Mouse (Mus musculus) intestine, embryonic 16.5 days (tissue): ENCODE measurements around the gene Actr8. TPM values are rescaled to one million over a fixed set of nuclear protein-coding genes. Genes with fewer than 3 reads are reported as not detected.

ENCODE experiments used
- ATAC-seq: fragments of 200-750 bp; cut with Nextera tagmentation; 2 replicates; pipeline ENCODE4 v1.8.0; 2017; ENCODE audit warnings: moderate TSS enrichment, moderate library complexity
- H3K27ac ChIP-seq: fragments of 300-500 bp; sonication (generic); 2 replicates; pipeline ENCODE4 v1.5.1; 2014; ENCODE audit warnings: mild to moderate bottlenecking, low read length
- H3K27me3 ChIP-seq: fragments of 300-500 bp; sonication (generic); replicated peaks from 2 replicates; pipeline ENCODE4 v1.6.1; 2014; ENCODE audit warnings: low read length, control low read depth, mixed read lengths; ENCODE audit not compliant: control insufficient read depth, insufficient read depth
- H3K36me3 ChIP-seq: fragments of 300-500 bp; sonication (generic); 2 replicates; pipeline ENCODE4 v1.6.1; 2014; ENCODE audit warnings: low read length, control low read depth; ENCODE audit not compliant: control insufficient read depth, insufficient read depth
- H3K4me1 ChIP-seq: fragments of 300-500 bp; sonication (generic); 2 replicates; pipeline ENCODE4 v1.6.1; 2014; ENCODE audit warnings: low read length, control low read depth, mixed read lengths; ENCODE audit not compliant: control insufficient read depth, insufficient read depth
- H3K4me2 ChIP-seq: fragments of 300-500 bp; sonication (generic); 2 replicates; pipeline ENCODE4 v1.6.1; 2014; ENCODE audit warnings: low read depth, low read length, control low read depth
- H3K4me3 ChIP-seq: fragments of 300-500 bp; sonication (generic); 2 replicates; pipeline ENCODE4 v1.5.1; 2014; ENCODE audit warnings: mild to moderate bottlenecking, low read length
- H3K9ac ChIP-seq: fragments of 300-500 bp; sonication (generic); 2 replicates; pipeline ENCODE4 v1.6.1; 2014; ENCODE audit warnings: low read depth, low read length
- H3K9me3 ChIP-seq: fragments of 300-500 bp; sonication (generic); 2 replicates; pipeline ENCODE4 v1.6.1; 2016; ENCODE audit warnings: low read length, control low read depth; ENCODE audit not compliant: control insufficient read depth
- WGBS: fragments of 180-500 bp; shearing (Covaris S2); extraction: QIAGEN DNeasy Blood & Tissue Kit; methylation state at CpG from one replicate; pipeline ENCODE4 v1.1.7; 2014; 5-methylcytosine and 5-hydroxymethylcytosine counted together
- polyA plus RNA-seq: library from polyadenylated mRNA; unstranded; fragments of >200 nt; fragmentation: Nextera tagmentation; extraction: Ambion mirVana; gene quantifications from 2 replicates; pipeline ENCODE4 v1.2.1, GENCODE M21; 2015

Actr8 gene
- polyA plus RNA-seq, 1 experiment from 2014 or later, result 56.1 TPM

DNA sequence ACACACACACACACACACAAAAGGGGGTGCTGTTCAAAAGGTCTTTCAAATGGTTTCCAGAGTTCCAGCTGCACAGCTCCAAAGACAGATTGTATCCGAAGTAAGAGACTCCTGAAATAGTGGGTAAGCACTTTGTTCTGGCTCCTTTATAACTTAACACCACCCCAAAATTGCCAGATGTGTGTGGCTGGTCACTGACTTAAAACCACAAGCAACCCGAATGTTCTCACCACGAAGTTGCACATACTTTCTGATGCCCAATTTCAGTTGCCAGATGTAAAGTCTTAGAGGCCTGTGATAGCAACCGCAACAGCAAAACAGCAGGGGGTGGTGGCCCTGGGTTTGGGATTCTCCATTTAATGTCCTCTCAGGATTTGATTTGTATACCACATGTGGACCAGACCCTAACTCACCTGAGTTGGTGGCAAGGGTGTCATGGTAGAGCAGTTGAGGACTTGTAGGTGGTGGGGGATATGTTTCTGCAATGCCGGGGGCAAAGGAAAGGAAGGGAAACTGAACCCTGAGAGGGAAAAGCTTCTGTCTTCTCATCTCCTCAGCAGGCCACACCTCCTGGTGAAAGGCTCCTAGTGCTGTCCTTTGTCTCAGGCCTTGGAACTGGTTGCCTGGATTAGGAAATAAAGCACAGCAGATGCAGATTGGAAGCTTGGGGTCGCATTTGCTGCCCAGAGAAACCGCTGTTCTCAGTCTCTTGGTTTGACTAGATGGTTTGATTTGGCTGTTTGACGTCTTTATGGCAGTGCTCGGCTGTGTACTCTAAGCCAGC is 41.8 kb downstream of the Actr8 start:
- no peak overlapping the region for H3K27ac ChIP-seq
- no peaks in the 10 kb centered on the region for H3K4me1 ChIP-seq
- 49% methylated on average over 9 of the region's 9 CpGs for WGBS
- no peak overlapping the region for H3K4me3 ChIP-seq
- no peak for ATAC-seq
- no peaks in the 10 kb centered on the region for H3K27me3 ChIP-seq
- H3K9ac ChIP-seq, result no peak overlapping the region
- H3K9me3 ChIP-seq, result no peaks in the 10 kb centered on the region
- H3K36me3 ChIP-seq, result no peaks in the 10 kb centered on the region
- H3K4me2 ChIP-seq, result no peak overlapping the region

DNA sequence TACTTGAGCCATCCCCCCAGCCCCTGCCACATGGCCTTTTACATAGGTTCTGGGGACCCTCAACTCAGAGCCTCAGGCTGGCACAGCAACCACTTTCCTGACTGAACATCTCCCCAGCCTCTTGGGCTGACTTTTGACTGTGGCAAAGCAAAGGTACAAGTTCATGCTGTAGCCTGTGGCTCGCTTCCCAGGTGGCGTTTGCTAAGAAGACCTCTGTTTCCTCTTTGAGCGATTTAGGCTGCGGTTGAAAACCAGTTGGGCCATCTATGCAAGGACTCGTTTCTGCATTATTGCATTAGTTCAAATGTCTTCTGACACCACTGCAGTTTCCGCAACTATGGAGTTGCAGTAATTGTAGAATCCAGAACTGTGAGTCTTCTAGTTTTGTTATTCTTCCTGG is 44.3 kb downstream of the Actr8 start:
- Histone ChIP-seq H3K4me3 (no peak overlapping the region), H3K27me3 (no peaks in the 10 kb centered on the region), H3K9me3 (no peaks in the 10 kb centered on the region), H3K4me2 (no peak overlapping the region), H3K27ac (no peak overlapping the region), H3K9ac (no peak overlapping the region), H3K36me3 (no peaks in the 10 kb centered on the region), H3K4me1 (no peaks in the 10 kb centered on the region)
- 93% methylated on average over 6 of the region's 6 CpGs for WGBS
- no peak for ATAC-seq

DNA sequence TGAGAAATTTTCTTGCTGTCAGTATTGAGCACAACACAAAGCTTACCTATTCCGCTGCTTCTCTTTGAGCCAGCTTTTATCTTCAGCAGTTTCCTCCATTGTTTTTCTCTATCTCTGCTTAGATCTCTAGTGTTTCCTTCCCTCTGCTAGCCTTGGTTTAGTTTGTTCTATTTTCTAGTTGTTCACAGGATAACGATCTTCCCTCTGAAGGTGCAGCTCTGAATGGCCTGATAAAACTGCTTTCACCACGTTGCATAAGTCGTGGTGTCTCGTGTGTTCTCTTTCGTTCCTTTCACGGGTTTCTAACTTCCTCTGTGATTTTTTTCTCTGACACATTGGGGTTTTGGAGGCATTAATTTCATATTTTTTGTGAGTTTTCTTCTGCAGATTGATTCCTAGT is 46.2 kb downstream of the Actr8 start:
- H3K27me3 ChIP-seq, result no peaks in the 10 kb centered on the region
- H3K4me2 ChIP-seq, result no peak overlapping the region
- no peak overlapping the region for H3K9ac ChIP-seq
- 32% methylated on average over 7 of the region's 7 CpGs for WGBS
- H3K9me3 ChIP-seq, result no peaks in the 10 kb centered on the region
- no peaks in the 10 kb centered on the region for H3K36me3 ChIP-seq
- no peak overlapping the region for H3K27ac ChIP-seq
- H3K4me1 ChIP-seq, result no peaks in the 10 kb centered on the region
- no peak overlapping the region for H3K4me3 ChIP-seq
- no peak for ATAC-seq

DNA sequence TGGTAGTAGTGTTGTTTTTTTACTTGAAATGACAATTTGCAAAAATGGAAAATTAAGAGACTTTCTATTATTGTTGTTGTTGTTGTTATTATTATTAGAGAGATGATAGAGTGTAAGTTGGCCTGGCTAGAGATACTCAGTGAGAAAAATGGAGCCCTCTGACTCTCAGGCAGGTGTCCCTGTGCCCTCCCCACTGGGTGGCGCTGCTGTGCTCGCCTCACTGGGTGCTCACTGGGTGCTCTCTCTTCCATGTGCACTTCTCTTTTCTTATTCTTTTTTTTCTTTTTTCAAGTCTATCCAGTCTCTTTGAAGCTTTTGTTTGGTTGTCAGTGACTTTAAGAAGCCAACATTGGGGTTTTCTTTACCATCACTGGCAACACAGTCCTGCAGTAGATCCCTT is 49.2 kb downstream of the Actr8 start:
- H3K4me1 ChIP-seq, result no peaks in the 10 kb centered on the region
- WGBS, result 53% methylated on average over 2 of the region's 2 CpGs
- H3K27ac ChIP-seq, result no peak overlapping the region
- no peak for ATAC-seq
- no peaks in the 10 kb centered on the region for H3K36me3 ChIP-seq
- H3K27me3 ChIP-seq, result no peaks in the 10 kb centered on the region
- H3K4me3 ChIP-seq, result no peak overlapping the region
- no peak overlapping the region for H3K4me2 ChIP-seq
- no peak overlapping the region for H3K9ac ChIP-seq
- H3K9me3 ChIP-seq, result no peaks in the 10 kb centered on the region

DNA sequence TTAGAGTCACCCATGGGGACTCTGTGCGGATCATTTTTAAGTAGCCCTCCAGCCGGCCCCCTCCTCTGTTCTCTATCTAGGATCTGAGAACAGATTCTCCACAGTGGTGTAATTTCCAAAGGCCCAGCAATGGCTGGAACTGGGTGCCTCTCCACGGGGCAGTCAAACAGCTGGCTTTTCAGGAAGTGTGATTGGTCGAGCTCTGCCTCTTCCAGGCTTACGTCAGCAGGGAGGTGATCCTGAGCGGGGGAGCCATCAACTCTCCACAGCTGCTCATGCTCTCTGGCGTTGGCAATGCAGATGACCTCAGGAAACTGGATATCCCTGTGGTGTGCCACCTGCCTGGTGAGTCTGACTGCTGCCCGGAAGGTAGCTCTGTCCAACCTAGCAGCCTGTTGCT is 55.3 kb downstream of the Actr8 start:
- no peak overlapping the region for H3K4me2 ChIP-seq
- H3K27me3 ChIP-seq, result no peaks in the 10 kb centered on the region
- no peaks in the 10 kb centered on the region for H3K9me3 ChIP-seq
- no peak overlapping the region for H3K27ac ChIP-seq
- H3K9ac ChIP-seq, result no peak overlapping the region
- H3K36me3 ChIP-seq, result no peaks in the 10 kb centered on the region
- H3K4me1 ChIP-seq, result no peaks in the 10 kb centered on the region
- no peak for ATAC-seq
- H3K4me3 ChIP-seq, result no peak overlapping the region
- WGBS, result 65% methylated on average over 8 of the region's 8 CpGs

DNA sequence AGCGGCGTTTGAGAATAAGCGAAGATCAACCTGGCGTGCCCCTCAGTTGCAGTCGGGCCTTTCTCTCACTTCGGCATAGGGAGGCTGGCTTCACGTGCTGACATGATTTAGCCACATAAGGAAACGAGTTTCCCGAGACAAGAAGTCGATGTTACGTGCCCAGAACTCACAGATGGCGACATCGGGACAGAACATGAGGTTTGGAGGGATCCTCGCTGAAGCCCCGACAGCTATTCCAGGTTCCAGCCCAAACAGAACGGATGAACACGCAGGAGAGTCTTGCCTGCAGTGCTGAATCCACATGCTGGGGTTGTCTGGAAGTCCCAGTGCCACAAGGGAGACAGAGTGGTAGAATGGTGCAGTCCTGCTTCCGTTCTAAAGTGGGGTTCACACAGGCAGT is 60.3 kb downstream of the Actr8 start:
- Histone ChIP-seq H3K36me3 (no peaks in the 10 kb centered on the region), H3K4me1 (no peaks in the 10 kb centered on the region), H3K27me3 (no peaks in the 10 kb centered on the region), H3K4me2 (no peak overlapping the region), H3K9ac (no peak overlapping the region), H3K27ac (no peak overlapping the region), H3K9me3 (no peaks in the 10 kb centered on the region), H3K4me3 (no peak overlapping the region)
- WGBS, result 89% methylated on average over 18 of the region's 18 CpGs
- no peak for ATAC-seq

DNA sequence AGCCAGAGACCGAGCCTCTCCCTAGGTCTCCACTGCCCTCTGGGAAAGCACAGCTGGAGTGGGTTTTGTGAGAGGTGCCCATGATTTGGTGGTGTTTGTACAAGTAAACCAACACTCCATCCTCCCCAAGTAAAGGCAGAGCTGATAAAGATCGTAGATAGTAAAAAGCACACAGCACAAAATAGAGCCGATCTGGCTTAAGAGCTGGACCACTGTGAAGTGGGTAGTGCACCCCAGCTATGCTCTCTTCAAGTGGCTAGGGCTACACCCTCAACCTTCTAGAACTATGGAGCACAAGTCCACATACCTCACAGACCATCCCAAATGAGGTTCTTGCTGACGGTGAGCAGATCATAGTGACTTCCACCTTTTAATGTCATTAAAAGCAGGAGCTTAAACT is 61.3 kb downstream of the Actr8 start:
- no peak overlapping the region for H3K27ac ChIP-seq
- H3K9me3 ChIP-seq, result no peaks in the 10 kb centered on the region
- 63% methylated on average over 4 of the region's 4 CpGs for WGBS
- no peaks in the 10 kb centered on the region for H3K27me3 ChIP-seq
- H3K4me3 ChIP-seq, result no peak overlapping the region
- no peaks in the 10 kb centered on the region for H3K4me1 ChIP-seq
- no peaks in the 10 kb centered on the region for H3K36me3 ChIP-seq
- no peak for ATAC-seq
- no peak overlapping the region for H3K4me2 ChIP-seq
- no peak overlapping the region for H3K9ac ChIP-seq

DNA sequence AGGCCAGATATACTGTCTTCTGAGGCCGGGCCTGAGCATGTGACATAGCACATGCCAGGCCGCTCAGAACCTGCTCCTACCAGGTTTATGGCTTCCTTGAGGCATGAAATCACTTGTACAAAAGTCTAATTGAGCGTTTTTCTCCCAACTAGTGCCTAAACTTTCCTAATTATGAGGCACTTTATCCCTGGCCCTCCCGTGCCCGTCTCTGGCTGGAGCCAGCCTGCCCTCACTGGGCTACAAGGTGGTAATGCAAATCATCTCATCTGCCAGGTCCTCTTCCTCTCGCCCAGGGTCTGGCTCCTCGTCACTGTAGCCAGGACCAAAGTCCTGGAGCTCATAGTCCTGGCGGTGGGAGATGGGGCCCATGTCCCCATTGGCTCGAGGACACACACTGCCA is 63.7 kb downstream of the Actr8 start:
- Histone ChIP-seq H3K4me3 (no peak overlapping the region), H3K9me3 (no peaks in the 10 kb centered on the region), H3K4me1 (0 out of 2 replicates have a peak, but pooled peaks cover 2% of the 10 kb centered on the region), H3K27ac (no peak overlapping the region), H3K4me2 (no peak overlapping the region), H3K27me3 (no peaks in the 10 kb centered on the region), H3K36me3 (no peaks in the 10 kb centered on the region), H3K9ac (no peak overlapping the region)
- no peak for ATAC-seq
- WGBS, result 84% methylated on average over 9 of the region's 9 CpGs

DNA sequence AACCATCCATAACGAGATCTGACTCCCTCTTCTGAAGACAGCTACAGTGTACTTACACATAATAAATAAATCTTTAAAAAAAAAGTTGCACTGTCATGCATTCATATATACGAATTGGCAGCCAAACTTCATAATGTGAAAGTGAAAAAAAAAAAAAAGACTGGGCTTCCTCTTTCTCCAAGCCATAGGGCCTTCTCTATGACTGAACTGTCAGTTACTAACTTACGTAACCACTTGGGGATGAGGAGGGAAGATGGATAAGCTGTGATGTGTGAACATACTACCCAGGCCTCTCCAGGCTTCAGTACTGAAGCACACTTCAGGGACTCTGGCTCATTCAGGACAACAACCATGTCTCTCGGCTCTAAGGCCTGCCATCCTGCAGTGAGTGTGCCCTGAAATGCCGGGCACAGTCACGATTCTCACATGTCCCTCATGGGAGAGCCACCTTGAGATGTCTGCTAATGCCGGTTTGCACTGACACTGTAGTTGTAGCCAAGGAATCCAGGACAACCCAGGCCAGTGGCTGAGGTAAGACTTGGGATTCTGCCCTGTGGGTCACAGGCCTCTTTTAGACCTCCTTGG is 65.3 kb downstream of the Actr8 start:
- Histone ChIP-seq H3K9me3 (no peaks in the 10 kb centered on the region), H3K27me3 (no peaks in the 10 kb centered on the region), H3K4me1 (0 out of 2 replicates have a peak, but pooled peaks cover 2% of the 10 kb centered on the region), H3K4me2 (no peak overlapping the region), H3K4me3 (no peak overlapping the region), H3K27ac (no peak overlapping the region), H3K9ac (no peak overlapping the region), H3K36me3 (no peaks in the 10 kb centered on the region)
- ATAC-seq, result no peak
- 88% methylated on average over 7 of the region's 7 CpGs for WGBS
